Mouse (Mus musculus) urinary bladder, adult 2 months (tissue): ENCODE results near the gene Gpr157. TPM values are rescaled to one million over a fixed set of nuclear protein-coding genes. Genes with fewer than 3 reads are reported as not detected.

Source experiments
- DNase-seq: peaks from one replicate; pipeline ENCODE4 v3.0.0; 2022; ENCODE audit warnings: low spot score
- polyA plus RNA-seq: library from polyadenylated mRNA; depleted of rRNA; stranded (reverse); fragments of >200 nt; gene quantifications from 2 replicates; pipeline ENCODE4 v1.2.3, GENCODE M21; 2012

Gene Gpr157
- polyA plus RNA-seq, 1 experiment = 1.7 TPM

DNA sequence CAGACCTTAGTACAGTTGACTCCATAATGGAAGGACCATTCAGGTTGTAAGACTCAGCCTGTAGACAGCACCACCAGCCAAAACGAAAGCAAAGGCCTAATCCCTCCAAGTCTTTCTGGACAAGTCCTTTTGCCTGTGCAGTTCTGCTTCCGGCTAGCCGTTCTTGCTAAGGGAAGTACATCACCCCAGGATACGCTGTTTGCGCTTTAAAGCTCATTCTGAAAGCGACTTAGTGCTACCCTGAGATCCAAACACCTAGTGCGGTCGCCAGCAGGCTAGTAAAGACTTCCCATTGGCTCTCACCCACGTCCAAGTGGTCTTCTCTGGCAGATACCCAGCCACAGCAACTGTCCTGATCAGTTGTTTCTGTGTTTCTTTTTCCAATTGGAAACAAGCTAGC lies 23.2 kb downstream of the Gpr157 start:
- no peak for DNase-seq

- DNase-seq = peak; percentile 50
These were observed 25.7 kb downstream of the Gpr157 start for GRCm38 (mm10) chr4:150112867-150113266.

DNA sequence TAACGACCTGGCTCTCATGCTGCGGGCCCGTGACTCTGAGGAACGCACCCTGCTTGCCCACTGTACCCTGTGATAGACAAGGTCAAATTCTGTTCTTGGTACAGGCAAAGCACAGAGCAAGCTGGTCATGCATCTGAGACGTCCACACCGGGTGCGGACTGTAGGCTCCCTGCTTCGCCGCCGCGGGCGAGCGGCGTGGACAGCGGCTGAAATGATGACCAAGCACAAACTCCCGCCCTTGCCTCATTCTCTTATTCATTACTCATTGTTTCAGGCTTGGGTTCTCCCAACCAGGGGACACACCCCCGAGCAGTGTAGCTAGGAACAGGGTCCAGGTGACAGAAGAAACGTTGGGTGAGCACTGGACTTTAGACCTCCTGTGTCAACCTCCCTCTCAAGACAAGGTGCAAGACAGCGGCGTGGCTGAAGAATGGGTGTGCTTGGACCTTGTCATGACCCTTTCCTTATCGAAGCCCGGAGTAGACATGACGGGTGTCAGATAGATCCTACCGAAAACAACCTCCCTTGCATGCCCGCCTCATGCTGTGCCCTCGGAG lies 27.4 kb downstream of the Gpr157 start:
- no peak for DNase-seq

- DNase-seq = no peak
These were observed 30.1 kb downstream of the Gpr157 start for GRCm38 (mm10) chr4:150117311-150117710.

GRCm38 (mm10) chr4:150118163-150118562 lies 31.0 kb downstream of the Gpr157 start:
- no peak for DNase-seq

- no peak for DNase-seq
These were observed 31.9 kb downstream of the Gpr157 start, which contains the start of gene Slc2a5 for GRCm38 (mm10) chr4:150119055-150119454. TSS of gene Slc2a5 (plus strand) at chr4:150119283.

DNA sequence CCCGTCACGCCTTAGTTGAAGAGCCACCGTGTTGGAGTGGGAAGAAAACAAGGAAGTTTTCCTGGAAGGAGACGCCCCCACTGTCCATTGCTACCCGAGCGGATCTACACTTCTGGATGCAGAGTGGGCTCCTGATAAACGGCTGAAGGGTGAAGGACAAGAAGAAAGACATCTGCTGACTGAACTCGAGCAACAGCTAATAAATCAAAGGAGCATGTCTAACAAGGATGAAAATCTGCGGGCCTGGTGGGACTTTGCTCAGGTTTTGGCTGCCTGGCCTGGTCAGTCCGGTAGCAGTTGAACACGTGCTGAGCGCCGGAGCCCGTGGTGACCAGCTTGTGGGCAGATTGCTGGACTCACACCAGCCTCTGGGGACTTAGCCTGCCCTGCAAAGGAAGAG lies 32.5 kb downstream of the Gpr157 start:
- DNase-seq = no peak

DNA sequence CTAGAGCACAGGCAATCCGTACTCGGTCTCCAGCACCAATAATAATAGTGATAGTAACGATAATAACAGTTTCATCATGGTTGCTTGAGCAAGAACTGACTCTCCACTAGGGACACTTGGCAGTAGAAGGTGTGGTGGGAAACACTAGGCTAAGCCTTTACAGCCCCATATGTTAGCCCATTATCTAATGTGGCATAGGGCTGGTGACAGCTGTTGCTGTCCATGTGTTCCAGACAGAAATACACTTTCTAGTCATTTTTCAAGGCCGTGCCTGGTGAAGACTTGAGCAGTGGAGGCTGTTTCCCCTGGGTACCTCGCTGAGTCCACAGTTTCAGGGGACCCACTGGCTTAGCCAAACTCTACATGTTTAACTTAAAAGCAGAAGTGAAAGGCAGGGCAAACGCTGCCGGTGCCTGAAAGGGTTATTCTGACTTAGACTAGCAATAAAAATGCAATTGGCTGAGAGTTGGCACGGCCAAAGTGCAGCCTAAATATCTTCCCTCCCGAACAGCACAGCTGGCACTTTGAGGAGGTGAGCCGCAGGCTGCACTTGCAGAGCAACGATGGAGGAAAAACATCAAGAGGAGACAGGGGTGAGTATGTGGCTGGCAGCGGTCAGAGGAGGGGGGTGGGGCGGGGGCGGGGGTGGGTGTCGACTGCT lies 33.1 kb downstream of the Gpr157 start:
- DNase-seq = no peak

DNA sequence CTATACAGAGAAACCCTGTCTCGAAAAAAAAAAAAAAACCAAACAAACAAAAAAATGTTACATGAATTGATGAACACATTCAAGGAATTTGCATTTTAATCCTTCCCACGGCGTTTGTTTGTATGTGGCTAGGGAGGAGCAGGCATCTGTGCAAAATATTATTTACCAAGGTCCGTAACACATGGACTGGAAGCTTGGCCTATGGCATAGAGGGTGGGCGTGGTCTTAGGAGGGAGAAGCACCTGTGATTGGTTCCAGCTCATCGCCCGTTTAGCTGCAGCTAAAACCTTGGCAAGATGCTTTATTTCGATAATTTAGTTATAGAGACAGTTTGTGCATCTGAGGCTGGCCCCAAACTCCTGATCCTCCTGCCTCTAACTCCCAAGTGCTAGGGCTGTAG lies 34.3 kb downstream of the Gpr157 start:
- DNase-seq = no peak

GRCm38 (mm10) chr4:150122476-150122875 lies 35.3 kb downstream of the Gpr157 start:
- no peak for DNase-seq

DNA sequence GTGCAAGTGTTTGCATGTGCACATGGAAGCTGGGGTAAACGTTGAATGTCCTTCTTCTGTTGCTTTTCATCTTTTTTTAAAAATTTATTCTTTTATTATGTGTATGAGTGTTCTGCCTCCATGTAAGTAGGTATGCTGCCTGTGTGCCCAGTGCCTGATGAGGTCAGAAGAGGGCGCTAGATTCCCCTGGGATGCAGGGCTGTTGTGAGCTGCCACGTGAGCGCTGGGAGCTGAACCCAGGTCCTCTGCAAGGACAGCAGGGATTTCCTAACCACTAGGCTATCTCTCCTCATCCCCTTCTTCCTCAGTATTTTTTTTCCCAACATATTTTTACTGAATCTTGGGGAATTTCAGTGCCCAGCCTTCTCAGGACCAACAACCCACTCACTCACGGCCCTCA lies 39.2 kb downstream of the Gpr157 start:
- no peak for DNase-seq

- DNase-seq = no peak
These were observed 40.7 kb downstream of the Gpr157 start for GRCm38 (mm10) chr4:150127894-150128293.

GRCm38 (mm10) chr4:150128571-150128970 lies 41.4 kb downstream of the Gpr157 start:
- no peak for DNase-seq

- DNase-seq = no peak
These were observed 43.5 kb downstream of the Gpr157 start for GRCm38 (mm10) chr4:150130661-150131060.

- DNase-seq = no peak
These were observed 45.6 kb downstream of the Gpr157 start for GRCm38 (mm10) chr4:150132692-150133271.

- no peak for DNase-seq
These were observed 48.1 kb downstream of the Gpr157 start for GRCm38 (mm10) chr4:150135254-150135653.

- DNase-seq = peak; percentile 62
These were observed 49.5 kb downstream of the Gpr157 start for GRCm38 (mm10) chr4:150136693-150137092.

DNA sequence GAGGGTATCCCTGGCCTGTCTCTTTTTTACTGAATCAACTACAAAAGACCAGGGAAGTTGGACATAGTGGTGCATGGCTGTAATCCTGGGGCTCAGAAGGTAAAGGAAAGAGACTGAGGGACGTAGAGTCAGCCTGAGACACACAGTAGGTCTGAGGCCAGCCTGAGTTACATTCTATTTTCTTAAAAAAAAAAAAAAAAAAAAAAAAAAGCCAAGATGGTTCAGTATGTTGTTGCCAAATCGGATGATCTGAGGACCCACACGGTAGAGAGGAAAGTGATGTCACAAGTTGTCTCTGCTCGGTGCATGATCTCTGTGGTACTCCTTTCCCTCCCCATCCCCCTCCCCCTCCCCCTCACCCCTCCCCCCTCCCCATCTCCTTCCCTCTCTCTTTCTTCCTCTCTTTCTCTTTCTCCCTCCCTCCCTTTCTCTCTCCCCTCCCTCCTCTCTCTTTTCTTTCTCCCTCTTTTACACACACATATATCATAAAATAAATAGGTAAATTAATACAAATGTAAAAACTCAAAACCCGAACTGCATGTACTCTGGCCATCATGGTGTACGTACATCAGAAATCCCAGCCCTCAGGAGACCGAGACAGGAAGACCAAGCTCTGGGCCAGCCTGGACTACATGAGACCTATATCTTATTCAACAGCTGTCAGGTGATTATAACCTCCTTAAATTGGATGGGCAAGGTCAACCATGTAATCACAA lies 50.4 kb downstream of the Gpr157 start:
- no peak for DNase-seq

- DNase-seq = no peak
These were observed 50.9 kb downstream of the Gpr157 start for GRCm38 (mm10) chr4:150138084-150138543.

DNA sequence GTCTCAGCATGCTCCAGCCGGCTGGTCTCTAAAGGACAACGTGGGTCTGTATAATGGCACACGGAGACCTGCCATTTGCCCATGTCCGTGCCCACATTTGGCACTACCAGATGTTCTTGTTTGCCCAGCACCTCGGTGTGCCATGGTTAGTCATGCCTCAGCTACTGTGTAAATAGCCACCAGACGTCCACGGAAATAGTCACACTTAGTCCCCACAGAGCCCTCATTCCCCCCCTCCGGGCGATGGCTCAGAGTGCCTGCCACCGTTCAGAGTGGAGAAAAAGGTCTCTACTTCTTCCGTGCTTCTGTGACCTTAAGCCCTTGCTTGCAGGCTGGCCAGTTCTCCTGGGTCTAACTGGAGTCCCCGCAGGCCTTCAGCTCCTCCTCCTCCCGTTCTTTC lies 51.9 kb downstream of the Gpr157 start:
- no peak for DNase-seq

GRCm38 (mm10) chr4:150140346-150140745 lies 53.2 kb downstream of the Gpr157 start:
- DNase-seq = no peak

DNA sequence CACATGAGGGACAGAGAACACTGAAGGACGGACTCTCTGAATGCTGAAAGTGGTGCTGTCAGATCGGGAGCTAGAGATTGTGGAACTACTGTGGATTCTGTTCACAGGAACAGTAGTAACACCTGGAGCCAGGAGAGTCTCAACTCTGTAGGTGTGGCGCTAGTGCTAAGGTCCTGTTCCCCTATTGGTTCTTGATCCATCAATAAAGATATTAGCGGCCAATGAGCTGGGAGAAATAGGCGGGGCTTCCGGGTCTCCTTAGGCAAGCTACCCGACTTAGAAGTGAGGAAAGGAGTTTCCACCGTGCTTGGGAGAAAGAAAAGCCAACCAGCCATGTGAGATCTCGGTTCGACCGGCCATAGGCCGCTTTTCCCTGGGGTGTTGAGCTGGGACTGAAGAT lies 57.1 kb downstream of the Gpr157 start:
- DNase-seq = no peak

DNA sequence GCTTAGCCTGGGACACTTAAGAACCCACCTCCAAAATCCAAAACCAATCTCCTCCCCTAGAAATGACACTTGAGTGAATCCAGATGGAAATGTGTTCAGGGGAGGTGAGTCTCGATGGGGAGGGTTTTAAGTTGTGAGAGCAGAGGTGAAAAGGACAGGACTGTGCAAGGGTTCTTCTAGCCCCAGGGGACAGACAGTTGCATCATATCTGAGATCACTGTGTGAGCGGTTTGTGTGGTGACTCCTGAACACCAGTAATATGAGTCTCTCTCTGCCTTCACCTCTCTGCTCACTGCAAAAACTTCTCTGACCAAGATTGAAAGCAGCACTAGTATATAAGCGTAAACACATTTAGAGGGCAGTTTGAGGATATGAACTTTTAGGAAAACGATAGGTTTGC lies 59.1 kb downstream of the Gpr157 start:
- DNase-seq = no peak
